Mouse (Mus musculus): ENCODE data around the gene Defb30. TPM values are rescaled to one million over a fixed set of nuclear protein-coding genes. Genes with fewer than 3 reads are reported as not detected.
A peak's percentile ranks its signal among the peaks of the same experiment; 100 is the strongest.

Gene Defb30
- total and polyA plus RNA-seq, 2 experiments from 2014 or later: not detected

GRCm38 (mm10) chr14:63060361-63060760 is 10.6 kb upstream of the Defb30 start:
- no peak for TF ChIP-seq EP300 (IDR thresholded peaks at IDR 0.05; ENCODE audit: low read depth)
- no peak for TF ChIP-seq CTCF (IDR thresholded peaks at IDR 0.05; ENCODE audit: low read depth)
- no peak for ATAC-seq (ENCODE audit: insufficient read depth, low read depth)
- Histone ChIP-seq H3K9me3 (replicated peaks; ENCODE audit: control insufficient read depth, low read length) (no peaks in the 10 kb centered on the region), H3K27ac (ENCODE audit: low read depth) (no peak overlapping the region), H3K4me3 (ENCODE audit: low read depth, low read length) (no peak overlapping the region), H3K4me1 (ENCODE audit: control insufficient read depth, insufficient read depth) (peaks cover 10% of the 10 kb centered on the region), H3K36me3 (replicated peaks; ENCODE audit: control insufficient read depth, insufficient read depth, low read length) (no peaks in the 10 kb centered on the region), H3K4me2 (ENCODE audit: low read depth, low read length) (0 out of 2 replicates have a peak overlapping the region, but pooled peaks have one; percentile 25), H3K27me3 (ENCODE audit: control insufficient read depth, insufficient read depth, low read length) (no peaks in the 10 kb centered on the region), H3K9ac (replicated peaks; ENCODE audit: low read depth, low read length) (no peak overlapping the region)
- DNase-seq (ENCODE audit: low spot score): no peak
- WGBS: 29% methylated on average over 10 of the region's 10 CpGs

- no peak overlapping the region for H3K9ac ChIP-seq (replicated peaks; ENCODE audit: low read depth, low read length)
- WGBS: 4% methylated on average over 6 of the region's 6 CpGs
- DNase-seq (ENCODE audit: low spot score) (peak; percentile 97), ATAC-seq (ENCODE audit: insufficient read depth, low read depth) (peak; percentile 97)
- H3K4me1 ChIP-seq (ENCODE audit: control insufficient read depth, insufficient read depth): peaks cover 3% of the 10 kb centered on the region; the same call in 1 of the 2 replicates
- H3K4me3 ChIP-seq (ENCODE audit: low read depth, low read length): no peak overlapping the region
- H3K27me3 ChIP-seq (ENCODE audit: control insufficient read depth, insufficient read depth, low read length): no peaks in the 10 kb centered on the region
- peak overlapping the region; percentile 61 for H3K27ac ChIP-seq (ENCODE audit: low read depth)
- H3K36me3 ChIP-seq (replicated peaks; ENCODE audit: control insufficient read depth, insufficient read depth, low read length): no peaks in the 10 kb centered on the region
- no peaks in the 10 kb centered on the region for H3K9me3 ChIP-seq (replicated peaks; ENCODE audit: control insufficient read depth, low read length)
- H3K4me2 ChIP-seq (ENCODE audit: low read depth, low read length): no peak overlapping the region
- TF ChIP-seq CTCF (IDR thresholded peaks at IDR 0.05; ENCODE audit: low read depth) (peak; percentile 63), EP300 (IDR thresholded peaks at IDR 0.05; ENCODE audit: low read depth) (peak; percentile 43; the same call in 1 of the 2 replicates)
Observed at GRCm38 (mm10) chr14:63054729-63055128, 5.0 kb upstream of the Defb30 start.

- Histone ChIP-seq H3K27me3 (ENCODE audit: control insufficient read depth, insufficient read depth, low read length) (no peaks in the 10 kb centered on the region), H3K27ac (ENCODE audit: low read depth) (no peak overlapping the region), H3K4me3 (ENCODE audit: low read depth, low read length) (no peak overlapping the region), H3K9me3 (replicated peaks; ENCODE audit: control insufficient read depth, low read length) (no peaks in the 10 kb centered on the region), H3K4me2 (ENCODE audit: low read depth, low read length) (no peak overlapping the region), H3K9ac (replicated peaks; ENCODE audit: low read depth, low read length) (no peak overlapping the region), H3K4me1 (ENCODE audit: control insufficient read depth, insufficient read depth) (peaks cover 3% of the 10 kb centered on the region; the same call in 1 of the 2 replicates), H3K36me3 (replicated peaks; ENCODE audit: control insufficient read depth, insufficient read depth, low read length) (no peaks in the 10 kb centered on the region)
- no peak for ATAC-seq (ENCODE audit: insufficient read depth, low read depth)
- 36% methylated on average over 5 of the region's 5 CpGs for WGBS
- DNase-seq (ENCODE audit: low spot score): peak; percentile 48
- TF ChIP-seq CTCF (IDR thresholded peaks at IDR 0.05; ENCODE audit: low read depth): peak; percentile 81
- no peak for TF ChIP-seq EP300 (IDR thresholded peaks at IDR 0.05; ENCODE audit: low read depth)
Observed at GRCm38 (mm10) chr14:63050769-63051168, 1.0 kb upstream of the Defb30 start.

- no peaks in the 10 kb centered on the region for H3K4me1 ChIP-seq (ENCODE audit: control insufficient read depth, insufficient read depth)
- ATAC-seq (ENCODE audit: insufficient read depth, low read depth) (no peak), DNase-seq (ENCODE audit: low spot score) (no peak)
- H3K27me3 ChIP-seq (ENCODE audit: control insufficient read depth, insufficient read depth, low read length): no peaks in the 10 kb centered on the region
- H3K27ac ChIP-seq (ENCODE audit: low read depth): no peak within 1 kb of the TSS
- H3K9me3 ChIP-seq (replicated peaks; ENCODE audit: control insufficient read depth, low read length): no peaks in the 10 kb centered on the region
- H3K36me3 ChIP-seq (replicated peaks; ENCODE audit: control insufficient read depth, insufficient read depth, low read length): no peaks in the 10 kb centered on the region
- no peak within 1 kb of the TSS for H3K9ac ChIP-seq (replicated peaks; ENCODE audit: low read depth, low read length)
- no peak within 1 kb of the TSS for H3K4me2 ChIP-seq (ENCODE audit: low read depth, low read length)
- TF ChIP-seq EP300 (IDR thresholded peaks at IDR 0.05; ENCODE audit: low read depth) (no peak), CTCF (IDR thresholded peaks at IDR 0.05; ENCODE audit: low read depth) (no peak)
- H3K4me3 ChIP-seq (ENCODE audit: low read depth, low read length): no peak within 1 kb of the TSS
- WGBS: 63% methylated on average over 3 of the region's 3 CpGs
Observed at GRCm38 (mm10) chr14:63046691-63047090, 3.1 kb downstream of the Defb30 start, which contains the start of gene Defb42. TSS of gene Defb42 (plus strand) at chr14:63046991.

- H3K9me3 ChIP-seq (replicated peaks; ENCODE audit: control insufficient read depth, low read length): no peaks in the 10 kb centered on the region
- no peaks in the 10 kb centered on the region for H3K36me3 ChIP-seq (replicated peaks; ENCODE audit: control insufficient read depth, insufficient read depth, low read length)
- H3K4me1 ChIP-seq (ENCODE audit: control insufficient read depth, insufficient read depth): no peaks in the 10 kb centered on the region
- ATAC-seq (ENCODE audit: insufficient read depth, low read depth) (no peak), DNase-seq (ENCODE audit: low spot score) (no peak)
- no peak for TF ChIP-seq CTCF (IDR thresholded peaks at IDR 0.05; ENCODE audit: low read depth)
- TF ChIP-seq EP300 (IDR thresholded peaks at IDR 0.05; ENCODE audit: low read depth): no peak
- no peak overlapping the region for H3K27ac ChIP-seq (ENCODE audit: low read depth)
- no peaks in the 10 kb centered on the region for H3K27me3 ChIP-seq (ENCODE audit: control insufficient read depth, insufficient read depth, low read length)
- H3K4me2 ChIP-seq (ENCODE audit: low read depth, low read length): no peak overlapping the region
- H3K4me3 ChIP-seq (ENCODE audit: low read depth, low read length): no peak overlapping the region
- no peak overlapping the region for H3K9ac ChIP-seq (replicated peaks; ENCODE audit: low read depth, low read length)
- WGBS: 48% methylated on average over 6 of the region's 6 CpGs
Observed at GRCm38 (mm10) chr14:63020524-63021156, 29.1 kb downstream of the Defb30 start.

- WGBS: 54% methylated on average over 4 of the region's 4 CpGs
- Histone ChIP-seq H3K4me3 (ENCODE audit: low read depth, low read length) (no peak overlapping the region), H3K27ac (ENCODE audit: low read depth) (no peak overlapping the region), H3K9ac (replicated peaks; ENCODE audit: low read depth, low read length) (no peak overlapping the region), H3K9me3 (replicated peaks; ENCODE audit: control insufficient read depth, low read length) (no peaks in the 10 kb centered on the region), H3K4me2 (ENCODE audit: low read depth, low read length) (no peak overlapping the region), H3K27me3 (ENCODE audit: control insufficient read depth, insufficient read depth, low read length) (no peaks in the 10 kb centered on the region), H3K4me1 (ENCODE audit: control insufficient read depth, insufficient read depth) (no peaks in the 10 kb centered on the region), H3K36me3 (replicated peaks; ENCODE audit: control insufficient read depth, insufficient read depth, low read length) (no peaks in the 10 kb centered on the region)
- no peak for DNase-seq (ENCODE audit: low spot score)
- no peak for ATAC-seq (ENCODE audit: insufficient read depth, low read depth)
- TF ChIP-seq CTCF (IDR thresholded peaks at IDR 0.05; ENCODE audit: low read depth): no peak
- TF ChIP-seq EP300 (IDR thresholded peaks at IDR 0.05; ENCODE audit: low read depth): no peak
Observed at GRCm38 (mm10) chr14:63014667-63015066, 35.1 kb downstream of the Defb30 start.
